ENCODE assay signal across 20 mouse cellular contexts in the genomic region with DNA sequence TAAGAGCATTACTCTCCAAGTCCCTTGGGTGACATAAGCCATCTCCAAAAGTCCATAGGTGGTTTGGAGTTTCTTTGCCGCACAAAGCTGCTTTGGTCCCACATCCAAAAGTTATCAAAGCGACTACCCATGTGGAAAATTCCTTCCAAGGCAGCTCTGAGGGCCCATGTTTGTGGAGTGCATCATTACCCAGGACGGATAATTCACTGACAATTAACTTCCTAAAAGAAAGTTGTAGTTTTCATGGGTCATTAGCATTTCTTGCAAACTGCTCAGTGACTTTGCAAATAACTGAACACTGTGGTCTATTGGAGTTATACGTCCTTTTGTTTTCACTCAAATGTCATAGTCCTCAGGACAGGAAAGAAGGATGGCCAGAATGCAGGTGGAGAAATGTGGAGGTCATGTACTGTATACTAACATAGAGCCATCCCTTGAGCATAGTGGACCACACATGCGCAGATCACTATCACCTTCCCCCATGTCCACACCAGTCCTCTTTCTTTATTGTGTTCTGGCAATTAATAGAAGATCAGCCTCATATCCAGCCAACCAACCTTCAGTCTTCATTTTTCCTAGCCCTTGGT.
"Had no signal": no experiment of that assay in that cellular context is flagged by ENCODE, and none has a peak within 500 bp of the region (broad histone marks: within the 10 kb centered on the region; RNA-seq: fewer than 3 reads in every experiment).

No protein-coding gene starts in this region.

- ATAC-seq: liver, postnatal 0 days; lung, postnatal 0 days; midbrain, embryonic 16.5 days had no signal

- H3K4me2 ChIP-seq: liver, embryonic 15.5 days; lung, embryonic 15.5 days; midbrain, embryonic 12.5 days; neural tube, embryonic 13.5 days; neural tube, embryonic 15.5 days had no signal

- H3K36me3 ChIP-seq: liver, embryonic 15.5 days; lung, embryonic 15.5 days; midbrain, embryonic 10.5 days; midbrain, embryonic 12.5 days; neural tube, embryonic 13.5 days; neural tube, embryonic 15.5 days had no signal

- H3K4me1 ChIP-seq: liver, embryonic 15.5 days; lung, embryonic 15.5 days; midbrain, embryonic 10.5 days; midbrain, embryonic 12.5 days; neural tube, embryonic 13.5 days; neural tube, embryonic 15.5 days had no signal

- H3K9me3 ChIP-seq: liver, embryonic 15.5 days; lung, embryonic 15.5 days; midbrain, embryonic 10.5 days; midbrain, embryonic 12.5 days; neural tube, embryonic 13.5 days; neural tube, embryonic 15.5 days had no signal

- H3K4me3 ChIP-seq: liver, embryonic 15.5 days; lung, embryonic 15.5 days; midbrain, embryonic 10.5 days; midbrain, embryonic 12.5 days; myocyte; neural tube, embryonic 13.5 days; neural tube, embryonic 15.5 days had no signal

- H3K27me3 ChIP-seq: liver, embryonic 15.5 days; lung, embryonic 15.5 days; midbrain, embryonic 12.5 days; neural tube, embryonic 15.5 days had no signal

- H3K9ac ChIP-seq: liver, embryonic 15.5 days; liver, postnatal 0 days; lung, embryonic 15.5 days; midbrain, embryonic 12.5 days; neural tube, embryonic 13.5 days; neural tube, embryonic 15.5 days had no signal

- H3K27ac ChIP-seq: liver, embryonic 15.5 days; lung, embryonic 15.5 days; midbrain, embryonic 10.5 days; midbrain, embryonic 12.5 days; neural tube, embryonic 13.5 days; neural tube, embryonic 15.5 days had no signal

- DNase-seq: liver, postnatal 0 days; lung, adult 2 months; lung, postnatal 4 days; midbrain, embryonic 14.5 days; right cerebral cortex, adult 18-20 months; right cerebral cortex, postnatal 25 days; right cerebral cortex, postnatal 4 days; spleen, adult 18-20 months; thymus, adult 18-20 months; thymus, postnatal 25 days; thymus, postnatal 4 days had no signal
